Mouse (Mus musculus) urinary bladder, postnatal 25 days (tissue): ENCODE measurements around the gene Chrna7.
A peak's percentile ranks its signal among the peaks of the same experiment; 100 is the strongest.

Experiments
- DNase-seq: peaks from one replicate; pipeline ENCODE4 v3.0.0; 2022; ENCODE audit warnings: low spot score

Gene Chrna7

DNA sequence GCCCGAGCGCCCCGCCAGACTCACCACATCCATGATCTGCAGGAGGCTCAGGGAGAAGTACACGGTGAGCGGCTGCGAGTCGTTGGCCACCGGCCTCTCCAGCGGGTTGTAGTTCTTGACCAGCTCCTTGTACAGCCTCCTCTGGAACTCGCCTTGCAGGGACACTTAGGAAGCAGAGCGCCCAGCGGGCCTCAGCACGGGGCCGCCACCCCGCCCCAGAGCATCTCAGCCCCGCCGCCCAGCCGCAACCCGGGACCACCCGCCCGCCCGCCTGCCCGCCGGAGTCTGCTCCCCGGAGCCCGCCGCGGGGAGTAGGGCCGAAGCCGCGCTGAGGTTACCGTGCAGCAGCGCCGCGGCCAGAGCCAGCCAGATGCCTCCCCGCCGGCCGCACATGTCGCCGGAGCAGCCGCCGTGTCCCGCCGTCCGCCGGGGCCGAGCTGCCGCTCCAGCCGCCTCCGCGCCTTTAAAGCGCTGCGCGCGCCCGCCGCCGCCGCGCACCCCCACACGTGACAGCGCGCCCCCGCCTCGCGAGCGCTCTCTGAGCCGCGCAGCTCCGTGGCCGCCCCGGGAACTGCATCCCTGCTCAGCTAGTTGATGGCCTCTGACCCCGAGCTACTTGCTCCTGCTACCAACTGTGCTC lies at the start of gene Chrna7:
Gene Chrna7, minus strand, starts transcription at position 486 of the 640 bp plus-strand sequence.
- DNase-seq, result peak; percentile 64

DNA sequence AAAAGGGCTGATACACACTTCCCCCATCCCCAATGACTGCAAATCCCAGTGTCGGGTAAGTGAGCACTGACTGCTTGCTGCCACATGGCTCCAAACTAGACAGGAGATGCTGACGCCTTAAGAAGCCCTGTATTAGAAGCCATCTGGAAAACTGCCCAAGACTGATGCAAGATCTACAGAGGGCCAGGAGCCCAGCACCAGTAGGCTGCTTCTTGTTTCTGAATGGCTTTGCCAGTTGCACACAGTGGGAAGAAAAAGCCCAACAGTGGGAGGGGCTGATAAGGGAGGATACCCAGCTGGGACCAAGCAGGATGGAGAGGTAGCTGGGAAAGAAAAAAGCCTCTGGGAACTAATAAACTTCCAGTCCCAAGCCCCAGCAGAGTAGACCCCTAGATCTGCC lies 37.0 kb upstream of the Chrna7 start:
- DNase-seq, result no peak

DNA sequence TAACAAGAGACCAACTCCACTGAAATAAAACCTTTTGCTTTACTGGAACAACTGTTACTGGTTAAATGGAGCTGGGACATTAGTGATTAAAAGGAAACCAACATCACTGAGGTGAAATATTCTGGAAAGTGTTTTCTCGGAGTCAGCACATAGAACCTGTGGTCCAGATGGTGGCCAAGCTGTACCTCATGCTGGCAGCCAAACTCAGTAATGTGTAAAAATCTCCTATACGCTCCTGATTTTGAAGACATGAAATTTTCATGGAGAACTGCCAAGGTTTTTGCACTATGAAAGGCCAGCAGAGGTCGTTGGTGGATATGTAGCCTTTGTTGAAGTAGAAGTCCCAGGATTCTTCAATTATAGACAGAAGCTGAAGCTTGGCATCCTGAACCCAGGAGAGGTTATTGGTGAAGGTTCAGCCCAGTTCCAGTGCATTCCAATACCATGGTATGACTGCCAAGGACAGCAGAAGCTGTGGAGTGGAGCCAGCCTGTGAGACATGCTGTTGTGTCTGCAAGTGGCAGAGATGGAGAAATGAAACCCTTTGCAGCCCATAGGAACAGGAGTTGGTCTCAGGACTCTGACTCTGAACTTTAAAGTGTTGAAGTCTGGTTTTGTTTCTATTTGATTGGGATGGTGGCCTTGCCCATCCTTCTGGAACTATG lies 25.6 kb upstream of the Chrna7 start:
- DNase-seq, result no peak

DNA sequence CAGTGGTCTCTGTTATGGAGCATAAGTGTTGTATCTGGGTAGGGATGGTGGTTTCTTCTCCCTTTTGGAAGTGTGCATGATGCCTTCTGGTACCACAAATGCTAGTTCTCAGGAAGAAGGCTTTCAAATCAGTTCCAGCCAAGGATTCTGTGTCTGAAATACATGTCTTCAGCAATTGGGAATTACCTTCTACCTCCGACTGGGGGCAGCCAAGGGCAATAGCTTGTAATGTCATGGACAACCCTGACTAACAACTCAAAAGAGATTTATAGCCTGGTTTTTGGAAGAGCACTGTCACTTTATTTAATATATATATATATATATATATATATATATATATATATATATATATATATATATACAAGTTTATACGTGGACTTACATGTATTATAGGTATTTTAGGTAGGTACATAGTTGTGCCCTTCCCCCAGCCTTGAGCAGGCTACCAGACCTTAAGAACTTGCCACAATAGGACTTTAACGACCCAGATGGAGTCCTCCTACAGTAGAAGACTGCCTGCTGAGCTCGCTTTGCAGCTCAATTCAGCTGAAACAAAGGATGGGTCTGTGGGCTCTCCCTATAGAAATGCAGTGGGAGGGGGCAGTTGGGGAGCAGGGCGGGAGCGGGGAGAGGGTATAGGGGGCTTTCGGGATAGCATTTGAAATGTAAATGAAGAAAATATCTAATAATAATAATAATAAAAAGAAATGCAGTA lies 12.9 kb upstream of the Chrna7 start:
- no peak for DNase-seq

DNA sequence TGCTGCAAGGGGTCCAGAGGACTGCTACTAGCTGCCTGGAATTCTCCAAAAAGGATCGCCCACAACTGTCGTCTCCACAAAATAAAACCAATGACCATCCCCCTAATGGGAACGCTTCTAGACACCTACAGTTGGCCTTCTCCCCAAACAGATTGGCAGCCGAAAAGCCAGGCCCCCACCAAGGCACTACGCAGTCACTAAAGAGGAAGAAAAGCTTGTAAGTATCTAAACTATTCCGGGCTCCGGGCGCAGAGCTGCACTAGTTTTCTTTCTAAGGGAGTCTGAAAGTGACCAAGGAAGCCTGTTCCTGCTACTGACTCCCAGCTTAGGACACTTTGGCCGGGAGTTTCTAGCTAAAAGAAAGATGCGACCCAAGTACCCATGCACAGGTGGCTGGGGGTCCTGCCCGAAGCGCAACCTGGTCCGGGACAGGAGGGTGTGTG lies 707 bp downstream of the Chrna7 start:
- DNase-seq, result no peak

DNA sequence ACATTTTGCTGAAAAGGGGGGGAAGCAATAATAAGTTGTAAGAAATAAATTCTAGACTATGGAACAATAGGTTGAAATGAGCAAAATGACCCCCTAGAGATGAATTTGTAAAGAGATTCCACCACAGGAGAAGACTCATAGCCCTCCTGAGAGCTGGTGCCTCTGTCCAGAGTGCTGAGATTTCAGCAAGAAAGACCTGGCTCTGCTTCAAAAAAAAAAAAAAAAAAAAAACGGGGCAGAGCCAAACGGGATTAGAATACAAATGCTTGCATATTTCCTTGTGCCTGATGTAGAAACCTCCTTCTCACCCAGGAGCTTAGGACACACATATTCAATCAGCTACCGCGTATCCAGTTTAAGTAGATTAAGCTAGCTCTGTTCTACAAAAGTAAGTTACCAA lies 2.9 kb downstream of the Chrna7 start:
- DNase-seq, result no peak

DNA sequence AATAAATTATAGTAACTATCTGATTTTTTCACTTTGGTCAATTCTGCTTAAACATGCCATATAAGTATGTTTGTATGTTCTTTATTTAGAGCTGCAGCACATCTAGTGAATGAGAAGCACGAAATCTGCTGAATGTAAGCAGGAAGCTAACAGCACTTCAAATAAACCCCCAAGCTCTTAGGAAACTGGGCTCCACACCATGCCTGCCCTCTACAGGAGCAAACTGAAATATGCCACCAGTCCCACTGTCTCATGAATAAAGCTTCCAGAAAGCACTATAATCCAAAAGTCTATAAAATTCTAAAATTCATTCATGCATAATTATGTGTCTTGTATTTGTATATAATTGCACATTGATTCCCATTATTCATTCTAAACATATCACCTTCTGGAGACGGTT lies 5.2 kb downstream of the Chrna7 start:
- no peak for DNase-seq

DNA sequence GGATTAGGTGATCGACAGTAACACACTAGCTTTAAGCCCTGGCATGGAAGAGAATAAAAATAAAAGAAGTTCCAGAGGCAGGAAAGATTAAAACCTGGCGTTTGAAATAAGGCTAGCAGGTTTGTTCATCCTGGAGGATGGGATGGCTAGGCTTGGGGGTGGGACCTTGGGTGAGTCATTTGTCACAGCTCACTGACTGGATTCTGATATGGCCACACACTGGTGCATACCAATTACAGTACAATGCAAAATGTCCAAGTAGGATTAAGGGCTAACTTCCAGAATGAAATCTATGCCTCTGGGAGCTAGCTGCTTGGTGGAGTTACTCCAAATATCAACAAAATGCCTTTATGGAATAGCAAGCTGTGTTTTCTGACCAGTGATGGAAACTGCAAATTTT lies 16.8 kb downstream of the Chrna7 start:
- no peak for DNase-seq

DNA sequence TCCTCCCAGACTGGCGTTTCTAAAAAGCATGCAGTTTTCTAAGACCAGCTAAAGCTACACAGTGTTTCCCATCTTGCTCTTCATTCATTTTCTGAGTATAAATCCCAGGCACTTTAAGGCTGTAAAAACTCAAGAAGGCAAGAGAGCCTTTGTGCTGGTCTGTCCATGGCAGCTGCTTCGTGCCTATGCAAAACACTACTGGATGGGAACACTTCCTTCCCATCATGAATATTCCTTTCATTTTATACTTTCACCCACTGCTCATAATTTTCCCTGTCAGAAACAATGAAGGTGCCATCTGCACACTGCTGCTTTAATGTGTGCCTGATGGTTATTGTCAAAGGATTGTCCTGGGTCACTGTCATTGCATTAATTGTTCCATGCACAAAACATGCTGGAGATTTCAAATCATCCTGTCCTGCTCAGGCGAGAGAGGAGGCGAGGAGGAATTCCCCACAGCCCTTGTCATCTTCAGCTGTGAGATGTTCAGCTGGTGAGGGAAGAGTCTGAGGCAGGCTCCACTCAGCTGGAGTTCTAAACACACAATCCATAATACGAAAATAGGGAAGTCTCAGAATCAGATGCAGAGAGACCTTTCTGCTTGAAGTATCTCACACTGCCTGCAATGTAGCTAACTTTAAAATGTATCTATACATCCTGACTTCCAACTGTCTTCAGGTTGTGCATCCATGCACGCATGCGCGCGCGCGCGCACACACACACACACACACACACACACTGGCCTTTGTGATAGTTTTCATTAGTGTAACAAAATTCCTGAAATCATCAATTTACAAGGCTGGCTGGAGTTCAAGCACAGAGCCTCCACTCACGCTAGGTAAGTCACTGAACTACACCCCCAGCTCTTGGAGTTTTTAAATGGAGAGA lies 22.5 kb downstream of the Chrna7 start:
- no peak for DNase-seq

DNA sequence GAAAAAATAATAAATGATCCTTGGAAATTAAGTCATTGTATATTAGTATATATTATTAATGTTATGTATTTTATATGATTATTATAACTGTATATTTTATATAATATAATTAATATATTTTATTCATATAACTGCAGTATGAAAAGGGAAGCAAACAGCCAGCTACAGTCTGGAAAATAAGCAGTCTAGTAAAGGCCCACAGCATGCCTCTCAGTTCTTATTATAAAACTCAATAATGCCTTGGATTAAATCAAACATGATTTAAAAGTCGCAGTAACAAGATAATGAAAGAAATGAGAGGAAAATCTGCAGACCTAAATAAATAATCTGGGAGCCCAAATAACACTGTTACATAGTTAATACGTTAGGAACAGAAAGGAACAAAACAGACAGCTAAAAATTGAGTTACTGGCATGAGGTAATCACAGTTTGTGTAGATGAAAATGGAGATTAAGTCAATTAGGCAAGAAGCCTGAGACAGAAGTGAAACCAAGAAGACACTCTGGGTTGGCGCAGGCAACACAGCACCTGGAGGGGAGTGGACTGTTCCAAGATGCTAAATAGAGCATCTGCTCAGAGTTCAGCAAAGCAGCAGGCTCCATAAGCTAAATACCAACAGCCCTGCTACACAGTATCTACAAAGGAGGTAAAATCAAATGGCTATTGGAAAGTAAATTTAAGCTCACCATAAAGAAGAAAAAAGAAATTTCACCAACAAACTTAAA lies 42.1 kb downstream of the Chrna7 start:
- DNase-seq, result no peak

DNA sequence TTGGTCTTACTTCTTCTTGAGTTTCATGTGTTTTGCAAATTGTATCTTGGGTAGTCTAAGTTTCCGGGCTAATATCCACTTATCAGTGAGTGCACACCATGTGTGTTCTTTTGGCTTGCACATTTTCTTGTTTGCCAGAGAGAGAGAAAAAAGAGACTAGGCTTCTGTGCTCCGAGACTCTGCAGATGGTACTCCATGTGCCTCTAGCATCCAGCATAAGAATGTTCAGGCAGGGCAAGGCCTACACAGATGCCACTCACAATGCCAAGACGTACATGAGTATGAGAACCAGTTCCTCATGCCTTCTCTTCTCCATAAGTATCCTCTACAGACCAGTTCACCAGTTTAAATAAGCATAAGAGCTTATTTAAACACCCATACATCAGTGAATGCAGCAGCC lies 47.8 kb downstream of the Chrna7 start:
- no peak for DNase-seq

DNA sequence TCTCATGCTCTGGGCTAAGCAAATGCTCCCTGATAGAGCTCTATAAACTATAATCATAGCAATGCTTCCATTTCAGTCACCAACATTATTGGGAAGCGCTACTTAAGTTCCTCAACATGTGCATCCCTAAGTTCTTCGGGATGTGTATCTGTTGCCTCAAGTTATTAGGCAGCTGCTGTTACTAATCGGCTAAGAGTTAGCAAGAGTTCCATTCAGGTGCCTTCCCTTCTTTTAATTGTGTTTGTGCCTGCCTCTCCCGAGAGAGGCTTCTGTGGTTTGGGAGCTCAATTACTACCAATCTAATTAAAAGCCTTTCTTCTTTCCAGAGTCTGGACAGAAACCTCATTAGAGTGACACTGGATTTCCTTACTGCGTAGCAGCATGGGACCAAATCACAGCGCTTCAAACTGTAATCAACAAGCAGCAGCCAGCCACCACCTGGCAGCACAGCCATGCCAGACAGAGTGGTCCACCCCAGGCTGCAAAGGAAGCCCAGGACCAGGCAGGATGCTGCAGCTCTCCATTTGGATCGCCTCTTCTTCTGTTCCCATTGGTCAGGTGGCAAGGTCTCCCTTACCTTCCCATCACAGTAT lies 50.0 kb downstream of the Chrna7 start:
- DNase-seq, result no peak

DNA sequence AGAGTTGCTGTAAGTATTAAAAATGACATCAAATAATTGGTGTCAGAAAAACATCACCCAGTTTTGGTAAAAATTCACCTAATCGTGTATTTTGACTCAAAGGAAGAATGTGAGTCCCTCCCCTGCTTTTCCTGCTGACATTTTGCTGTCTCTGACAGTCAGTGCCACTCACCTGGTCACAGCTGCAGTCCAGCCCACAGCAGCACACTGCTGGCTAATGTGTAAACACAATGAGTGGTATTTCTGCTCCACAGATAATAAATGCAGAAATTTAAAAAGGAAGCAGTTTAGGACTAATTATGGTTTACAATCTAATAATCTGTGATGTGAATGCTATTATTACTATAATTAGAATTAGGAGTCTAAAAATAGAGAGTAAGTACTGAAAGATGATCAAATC lies 59.1 kb downstream of the Chrna7 start:
- no peak for DNase-seq

DNA sequence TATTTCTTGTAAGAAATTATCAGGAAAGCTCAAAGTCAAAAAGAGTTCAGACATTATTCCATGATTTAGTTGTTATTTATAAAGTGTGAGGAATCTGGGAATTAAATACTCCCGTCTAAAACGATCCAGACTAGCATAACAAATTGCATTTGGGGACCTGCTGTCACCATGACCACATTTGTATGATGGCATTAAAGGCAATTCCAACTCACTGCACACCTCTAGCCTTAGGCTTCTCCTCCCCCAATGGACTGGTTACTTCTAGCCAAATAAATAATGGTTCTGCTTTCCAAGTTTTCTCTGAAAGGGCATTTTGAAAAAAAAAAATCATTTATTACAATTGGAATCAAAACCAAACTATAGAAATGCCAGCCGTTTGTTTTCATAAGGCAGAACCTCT lies 63.6 kb downstream of the Chrna7 start:
- DNase-seq, result no peak

DNA sequence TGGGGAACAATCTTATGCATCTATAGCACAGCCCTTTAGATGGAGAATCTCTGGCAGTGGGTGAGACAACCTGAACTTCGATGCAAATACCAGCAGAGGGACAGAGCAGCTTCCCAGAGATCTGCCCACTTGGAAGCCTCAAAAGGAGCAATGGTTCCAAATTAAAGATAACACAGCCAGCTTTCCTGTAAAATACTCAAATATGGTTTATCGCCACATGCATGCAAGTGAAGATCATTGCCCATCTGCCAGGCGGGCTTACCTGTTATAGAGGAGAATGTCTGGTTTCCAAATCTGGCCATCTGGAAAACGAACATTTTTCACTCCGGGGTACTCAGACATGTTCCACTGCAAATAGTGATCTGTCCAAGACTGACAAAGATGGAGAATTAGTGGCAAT lies 64.0 kb downstream of the Chrna7 start:
- DNase-seq, result no peak

DNA sequence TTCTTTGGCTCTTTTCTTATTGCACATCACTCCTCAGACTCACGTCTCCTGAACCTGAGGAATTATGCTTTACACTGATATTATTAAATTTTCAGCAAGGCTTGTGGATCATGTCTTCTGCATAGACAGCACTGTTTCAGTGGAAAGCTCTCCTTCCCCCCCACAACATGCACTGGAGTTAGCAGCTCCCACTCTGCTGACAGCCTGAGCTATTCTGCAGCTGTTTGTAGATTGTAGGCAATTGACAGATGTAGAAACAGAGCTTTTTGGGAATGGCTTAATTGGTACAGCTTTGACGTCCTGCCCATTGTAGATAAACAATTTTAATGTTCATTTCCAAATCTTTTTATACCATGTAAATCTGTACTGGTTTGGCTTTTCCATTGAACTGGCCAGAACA lies 89.8 kb downstream of the Chrna7 start:
- no peak for DNase-seq

DNA sequence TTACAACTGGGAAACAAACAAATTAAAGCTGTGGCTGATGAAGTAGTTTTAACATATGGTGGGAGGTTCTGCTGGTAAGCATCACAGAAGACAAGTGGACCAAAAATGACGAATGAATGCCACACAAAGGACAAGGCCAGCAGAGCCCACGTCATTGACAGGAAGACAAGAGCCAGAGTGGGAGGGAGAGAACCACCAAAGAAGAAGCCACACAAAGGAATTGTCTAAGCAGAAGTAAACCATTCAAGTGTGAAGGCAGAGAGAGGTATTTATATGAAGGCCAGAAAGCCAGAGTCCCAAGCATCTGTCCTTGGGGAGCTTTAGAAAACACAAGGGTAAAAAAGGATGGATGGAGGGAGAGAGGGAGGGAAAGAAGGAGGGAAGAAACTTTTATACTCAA lies 98.7 kb downstream of the Chrna7 start:
- no peak for DNase-seq

DNA sequence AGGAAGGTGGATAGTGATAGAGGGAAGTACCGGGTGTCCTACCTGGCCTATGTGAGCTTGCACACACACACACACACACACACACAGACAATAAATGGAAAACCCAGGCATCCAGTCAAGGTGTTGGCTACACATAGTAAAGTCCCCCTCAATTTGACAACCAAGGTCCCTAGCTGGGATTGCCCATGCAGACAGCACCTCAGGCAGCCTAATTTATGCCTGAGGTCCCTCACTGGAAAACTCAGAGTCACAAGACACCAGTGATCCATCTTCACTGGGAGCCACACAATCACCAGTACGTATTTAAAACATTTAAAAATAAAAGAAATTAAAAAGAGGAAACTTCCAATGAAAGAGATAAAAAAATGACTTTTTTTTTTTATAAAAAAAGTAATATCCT lies 99.1 kb downstream of the Chrna7 start:
- no peak for DNase-seq

DNA sequence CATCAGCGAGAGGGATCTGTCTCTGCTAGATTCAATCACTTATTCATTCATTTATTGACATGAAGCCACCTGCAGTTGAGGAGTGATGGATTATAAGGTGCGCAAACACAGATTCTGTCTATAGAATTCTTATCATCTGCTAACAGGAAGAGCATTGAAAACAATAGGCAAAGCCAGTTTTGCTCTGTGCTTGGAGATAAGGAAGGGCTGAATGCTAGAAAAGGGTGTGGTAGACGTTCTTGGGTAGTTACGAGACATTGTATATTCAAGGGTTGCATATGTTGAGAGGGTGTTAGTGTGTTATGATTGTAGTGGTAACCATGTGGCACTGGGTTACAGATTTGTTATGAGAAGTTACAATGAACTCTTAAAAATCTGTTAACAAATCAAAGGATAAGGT lies 103.0 kb downstream of the Chrna7 start:
- no peak for DNase-seq

DNA sequence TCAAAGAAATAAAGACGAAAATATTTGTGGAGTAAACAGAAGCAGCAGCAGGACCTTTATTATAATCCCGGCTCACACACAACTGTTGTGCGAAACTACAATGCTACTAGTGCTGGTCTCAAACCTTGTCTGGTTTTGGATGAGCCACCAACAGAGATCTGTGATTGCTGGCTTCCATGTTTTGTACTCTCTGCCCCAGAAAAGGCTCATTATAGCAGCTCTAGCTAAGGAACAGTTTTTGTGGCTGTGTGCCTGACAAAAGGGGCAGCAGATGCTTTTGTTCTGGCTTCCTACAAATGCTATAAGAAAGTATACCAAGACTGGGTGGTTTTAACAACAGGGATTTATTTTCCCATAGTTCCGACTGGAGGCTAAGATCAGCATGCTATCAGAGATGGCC lies 126.4 kb downstream of the Chrna7 start:
- no peak for DNase-seq

DNA sequence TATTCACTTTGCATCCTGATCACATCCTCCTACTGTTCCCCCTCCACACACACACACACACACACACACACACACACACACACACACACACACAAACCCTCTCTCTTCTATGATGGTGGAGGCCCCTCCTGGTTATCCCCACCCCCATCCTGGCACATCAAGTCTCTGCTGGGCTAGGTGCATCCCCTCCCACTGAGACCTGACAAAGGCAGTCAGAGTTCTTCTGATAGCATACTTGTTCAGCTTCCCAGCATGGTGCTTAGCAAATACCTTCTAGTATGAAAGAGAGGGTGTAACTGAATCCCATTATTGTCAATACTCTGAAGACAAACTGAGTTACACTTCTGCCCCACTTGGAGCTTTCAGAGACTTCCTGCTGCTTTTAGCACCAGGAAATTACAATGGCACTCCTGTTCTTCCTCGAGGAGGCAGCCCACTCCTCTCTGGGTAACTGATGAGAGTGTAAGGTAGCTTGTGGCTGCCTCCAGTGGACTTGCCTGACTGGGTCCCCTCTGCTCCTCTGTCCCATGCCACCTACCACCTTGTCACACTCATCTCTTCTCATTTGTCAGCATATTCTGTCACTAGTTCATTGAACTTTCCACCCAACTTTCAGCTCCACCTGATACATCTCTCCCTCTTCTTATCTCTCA lies 127.9 kb downstream of the Chrna7 start:
- DNase-seq, result no peak
